Mouse (Mus musculus) layer of hippocampus, postnatal 25 days (tissue): ENCODE measurements at regions not wholly inside any gene's neighbourhood (a gene's known extent, or its start where the extent isn't known, plus 50 kb on each side); places are given as distances from the start of the nearest gene placed in this dataset.
"Not testable (repeated sequence)": the region's sequence is repeated elsewhere in the genome, so short reads cannot be mapped to it uniquely, and the experiment has no call there.

Experiments used
- DNase-seq, 2 experiments: peaks; one replicate each; pipeline ENCODE4 v3.0.0; 2022; ENCODE audit warnings: mixed read lengths in 2 of 2, low spot score in 1 of 2; ENCODE audit errors: extremely low spot score in 1 of 2

DNA sequence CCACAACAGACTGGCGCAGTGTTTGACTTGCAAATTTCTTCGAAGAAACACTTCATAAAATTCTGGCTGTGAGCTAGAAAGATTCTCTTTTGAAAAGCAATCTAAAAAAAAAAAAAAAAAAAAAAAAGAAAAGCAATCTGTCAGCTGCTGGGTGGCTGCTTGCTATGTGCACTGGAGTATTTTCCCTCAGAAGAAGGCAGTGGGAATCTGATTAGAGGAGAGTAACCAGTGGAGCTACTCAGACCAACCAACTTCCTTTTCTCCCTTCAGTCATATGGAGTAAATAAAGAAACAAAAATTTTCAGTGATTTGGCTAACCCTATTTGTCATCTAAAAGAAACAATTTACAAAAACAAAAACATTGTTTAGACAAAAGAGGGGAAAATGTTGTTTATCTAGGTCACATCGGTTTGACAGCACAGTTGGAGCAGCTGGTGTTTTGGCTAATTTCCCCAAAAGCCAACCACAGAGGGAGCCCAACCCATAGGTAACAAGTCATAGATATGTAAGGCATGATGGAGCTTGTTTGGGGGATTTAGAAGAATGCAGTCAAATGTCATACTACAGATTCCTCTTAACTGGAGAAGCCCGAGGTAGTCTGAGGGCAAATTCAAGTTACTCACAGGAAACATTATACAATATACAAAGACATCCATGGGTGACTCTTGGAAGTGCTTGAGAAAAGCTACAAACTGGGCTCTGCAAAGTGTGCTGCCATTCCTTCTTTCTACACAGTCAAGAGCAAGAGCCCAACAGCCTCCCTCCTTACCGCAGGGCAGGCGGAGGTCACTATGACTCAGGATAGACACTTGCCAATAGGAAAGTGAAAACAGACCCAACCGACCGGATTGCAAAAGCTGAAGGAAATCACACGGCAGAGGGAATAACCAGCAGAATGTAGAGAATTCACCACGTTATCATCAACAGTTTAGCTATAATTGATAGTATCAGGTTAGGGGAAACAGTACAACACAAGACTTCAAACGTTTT lies 124.1 kb upstream of the Ghr start:
- DNase-seq: no peak

DNA sequence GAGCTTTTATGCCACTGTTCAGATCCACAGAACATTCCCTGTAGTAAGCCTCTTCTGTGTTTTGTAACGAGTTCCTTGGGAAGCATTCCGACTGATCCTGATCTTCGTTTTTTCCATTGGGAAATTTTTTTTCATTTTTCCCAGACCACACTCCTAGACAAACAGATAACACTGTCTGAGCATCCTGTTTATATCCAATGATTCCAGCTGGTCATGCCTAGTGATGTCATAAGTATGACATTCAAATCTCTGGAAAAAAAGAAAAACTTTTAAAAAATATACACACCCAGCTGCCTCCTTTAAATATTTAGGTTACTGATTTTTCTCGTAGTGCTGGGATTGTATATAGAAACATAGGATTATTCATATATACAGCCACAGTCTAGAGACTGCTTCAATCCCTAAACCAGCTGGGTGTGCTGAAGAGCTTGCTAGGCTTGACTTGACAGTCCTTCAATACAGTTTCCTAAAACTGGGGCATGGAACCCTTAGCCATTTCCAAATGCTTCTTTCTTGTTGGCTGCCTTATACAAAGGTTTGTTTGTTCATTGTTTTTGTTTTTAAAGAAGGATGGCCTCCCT lies 116.0 kb upstream of the Ghr start:
- DNase-seq: no peak

DNA sequence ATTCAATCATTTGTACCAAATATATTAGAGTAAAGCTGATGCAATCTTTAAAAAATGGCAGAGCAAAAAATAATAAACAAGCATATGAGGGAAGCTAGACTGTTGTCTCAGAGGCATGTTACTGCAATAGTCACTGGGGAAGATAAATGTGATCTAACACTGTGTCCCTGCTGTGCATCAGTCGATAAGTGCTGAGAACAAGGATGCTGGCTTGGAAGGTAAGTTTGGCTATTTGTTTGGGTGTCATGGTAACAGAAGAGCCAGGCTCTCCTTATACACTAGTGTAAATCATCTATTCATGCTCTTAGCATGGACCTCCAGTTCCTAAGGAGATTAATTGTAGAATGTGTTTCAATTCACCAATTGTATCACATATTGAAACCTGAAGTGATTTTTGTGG lies 102.0 kb upstream of the Ghr start:
- no peak for DNase-seq

DNA sequence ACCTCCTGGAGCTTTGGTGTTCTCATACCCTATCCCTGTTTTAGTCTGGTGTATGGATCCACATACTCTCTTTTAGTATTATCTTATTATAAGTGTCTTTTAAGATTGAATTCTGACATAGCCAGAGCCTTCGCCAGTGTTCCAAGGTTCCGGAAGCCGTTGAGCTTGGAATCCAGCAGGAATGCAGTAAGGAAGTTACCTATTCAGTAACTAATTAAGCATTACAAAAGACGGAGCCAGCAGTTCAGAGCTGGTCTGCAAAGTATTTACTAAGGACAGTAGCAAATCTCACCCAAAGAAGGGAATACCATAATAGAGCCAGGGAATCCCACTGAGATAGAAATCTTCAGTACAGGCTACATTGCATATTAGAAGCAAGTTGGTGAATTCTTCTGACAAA lies 93.7 kb upstream of the Ghr start:
- DNase-seq: not testable (repeated sequence)

DNA sequence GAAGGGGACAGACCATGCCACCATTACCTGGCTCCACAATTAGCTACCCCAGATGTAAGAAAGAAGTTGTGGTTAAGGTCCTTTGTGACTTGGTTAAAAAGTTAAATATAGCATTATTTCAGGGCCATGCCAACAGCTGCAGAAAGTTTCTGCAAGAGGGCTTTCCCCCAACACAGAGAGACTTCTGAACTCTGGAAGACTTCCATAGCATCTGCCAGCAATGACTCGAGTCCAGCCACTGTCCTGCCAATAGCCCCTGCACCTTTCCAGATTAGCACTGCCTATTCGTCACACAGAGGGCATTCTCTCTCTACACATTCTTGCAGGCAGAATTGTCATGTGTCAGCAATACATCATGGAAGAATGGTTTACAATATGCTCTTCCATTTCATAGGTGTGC lies 89.3 kb upstream of the Ghr start:
- no peak for DNase-seq

DNA sequence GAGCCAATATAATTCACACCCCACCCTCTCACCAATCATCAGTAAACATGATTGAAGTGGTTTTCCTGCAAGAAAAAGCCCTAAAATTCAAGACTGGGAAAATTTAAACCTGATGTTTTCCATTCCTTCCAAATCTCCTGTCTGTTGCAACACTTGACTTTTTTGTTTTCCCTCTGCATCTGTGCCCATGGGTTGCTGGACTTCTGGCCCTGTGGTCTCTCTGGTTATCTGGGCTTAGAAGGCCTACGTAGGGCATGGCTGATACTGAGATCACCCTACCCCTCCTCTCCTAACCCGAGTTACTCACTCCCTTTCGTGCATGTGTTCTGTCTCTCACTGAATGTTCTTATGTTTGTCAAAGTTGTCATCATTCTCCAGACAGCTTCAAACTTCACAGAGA lies 87.9 kb upstream of the Ghr start:
- no peak for DNase-seq

DNA sequence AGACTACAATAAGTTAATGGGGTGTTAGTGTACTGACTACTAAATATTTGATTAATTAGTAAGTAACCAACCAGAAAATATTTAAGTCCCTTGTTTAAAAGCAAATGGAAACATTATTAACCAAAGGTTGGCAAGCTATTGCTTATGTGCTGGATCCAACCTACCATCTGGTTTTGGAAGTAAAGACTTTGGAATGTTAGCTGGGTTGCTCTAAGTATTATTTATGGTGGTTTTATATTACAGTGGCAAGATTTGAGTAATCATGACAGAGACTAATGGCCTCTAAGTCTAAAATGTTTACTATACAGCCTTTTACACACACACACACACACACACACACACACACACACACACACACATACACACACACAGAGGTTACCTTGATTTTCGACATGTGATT lies 86.1 kb upstream of the Ghr start:
- DNase-seq: no peak

DNA sequence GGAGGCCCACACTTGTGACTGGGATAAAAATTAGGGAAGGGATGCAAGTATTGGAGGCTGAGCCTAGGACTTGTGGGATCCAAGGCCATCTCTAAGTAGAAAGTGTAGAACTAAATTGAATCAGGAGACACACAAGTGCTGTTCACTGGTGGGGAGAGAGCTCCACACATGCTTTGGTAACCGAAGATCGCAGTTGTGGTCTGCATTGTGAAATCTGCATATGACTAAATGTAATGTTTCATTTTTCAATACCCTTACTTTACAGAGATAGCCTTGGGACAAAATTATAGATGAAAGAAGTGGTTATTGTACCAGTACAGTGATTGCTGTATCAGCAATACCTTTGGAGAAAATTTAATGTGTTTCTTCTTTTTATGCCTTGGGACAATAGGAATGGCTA lies 85.6 kb upstream of the Ghr start:
- DNase-seq: no peak

DNA sequence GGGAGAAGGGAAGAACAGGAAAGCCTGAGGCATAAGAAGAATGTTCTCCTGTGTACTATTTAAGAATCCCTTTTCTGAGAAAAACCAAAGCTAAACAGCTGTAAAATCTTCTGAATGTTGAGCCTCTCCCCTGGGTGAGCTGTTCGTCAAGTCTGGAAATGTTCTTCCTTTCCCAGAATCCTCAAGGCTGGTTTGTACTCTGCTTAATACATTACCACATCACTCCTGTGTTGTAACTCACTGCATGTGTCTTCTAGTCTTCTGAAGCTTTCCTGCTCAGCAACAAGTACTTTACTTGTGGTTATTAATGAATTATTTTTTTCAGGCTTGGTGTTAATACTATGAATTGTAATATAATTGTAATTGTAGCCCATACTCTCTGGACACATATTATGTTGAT lies 65.4 kb upstream of the Ghr start:
- no peak for DNase-seq

DNA sequence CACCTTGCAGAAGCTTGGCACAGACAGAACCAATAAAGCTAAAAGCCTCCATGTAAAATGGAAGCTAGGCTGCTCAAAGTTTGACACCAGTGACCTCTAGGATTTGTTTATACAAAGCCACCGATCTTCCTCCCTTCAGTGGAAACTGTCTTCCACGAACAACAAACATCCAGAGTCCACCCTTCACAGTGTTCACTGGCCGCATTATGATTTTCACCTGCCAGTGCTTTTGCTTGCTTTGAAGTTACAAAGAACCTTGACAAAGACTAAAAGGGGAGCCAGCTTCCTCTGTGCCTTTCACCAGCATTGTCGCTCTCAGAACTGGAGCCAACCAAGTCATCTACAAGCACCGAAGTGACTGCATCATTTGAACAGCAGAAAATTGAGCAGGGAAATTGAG lies 56.8 kb upstream of the Ghr start:
- DNase-seq: no peak
